Mouse (Mus musculus): ENCODE results near the gene Rsph10b.

DNA sequence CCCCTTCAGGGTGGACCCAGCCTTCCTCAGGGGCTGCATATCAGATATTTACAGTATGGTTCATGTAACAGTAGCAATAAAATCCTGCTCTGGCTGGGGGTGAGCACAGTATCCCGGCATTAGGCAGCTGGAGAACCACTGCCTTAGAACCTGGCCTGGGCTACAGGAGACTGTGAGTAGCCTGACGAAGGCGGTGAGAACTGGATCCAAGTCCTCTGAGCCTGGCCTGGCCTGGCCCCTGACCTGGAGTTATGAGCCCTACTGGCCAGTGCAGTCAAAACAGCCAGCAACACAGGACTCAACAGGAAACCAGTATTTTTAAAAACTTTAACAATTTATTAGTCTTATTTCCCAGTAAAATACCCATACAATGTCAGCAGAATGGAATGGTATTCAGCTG lies 54.8 kb downstream of the Rsph10b start:
- no peak for TF ChIP-seq E2F4 (IDR thresholded peaks at IDR 0.05; ENCODE audit: insufficient read depth)
- no peak for TF ChIP-seq TCF12 (IDR thresholded peaks at IDR 0.05; ENCODE audit: insufficient read depth, poor library complexity, severe bottlenecking)
- TF ChIP-seq POLR2A (IDR thresholded peaks at IDR 0.05; ENCODE audit: insufficient read length, low read depth): no peak
- no peak for TF ChIP-seq POLR2AphosphoS2 (IDR thresholded peaks at IDR 0.05; ENCODE audit: insufficient read length, low read depth)

All from myocyte (in vitro differentiated cells).